Mouse (Mus musculus): Measurements from ENCODE around the gene Olfr1000. TPM values are rescaled to one million over a fixed set of nuclear protein-coding genes. Genes with fewer than 3 reads are reported as not detected.

Gene Olfr1000
- polyA plus RNA-seq (2012; rRNA removed) = not detected in 2 replicates

DNA sequence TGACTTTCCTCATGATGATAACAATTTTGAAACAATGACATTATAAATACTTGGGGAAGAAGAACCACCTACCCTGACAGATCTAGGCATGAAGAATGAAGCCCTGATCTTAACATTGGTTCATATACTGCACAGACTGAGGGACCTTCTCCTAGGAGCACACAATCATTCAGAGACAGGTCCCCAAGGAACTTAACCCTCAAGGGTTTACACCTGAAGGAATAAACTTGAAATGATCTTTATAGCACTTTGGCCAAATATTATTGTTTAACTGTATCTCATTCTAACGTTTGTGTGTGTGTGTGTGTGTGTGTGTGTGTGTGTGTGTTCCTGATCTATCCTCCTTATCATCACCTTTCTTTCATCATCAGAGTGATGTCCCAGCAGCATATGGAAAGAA is at the start of gene Olfr1000:
Olfr1000 (minus strand) TSS at position 101 of the 400 bp plus-strand sequence.

DNA sequence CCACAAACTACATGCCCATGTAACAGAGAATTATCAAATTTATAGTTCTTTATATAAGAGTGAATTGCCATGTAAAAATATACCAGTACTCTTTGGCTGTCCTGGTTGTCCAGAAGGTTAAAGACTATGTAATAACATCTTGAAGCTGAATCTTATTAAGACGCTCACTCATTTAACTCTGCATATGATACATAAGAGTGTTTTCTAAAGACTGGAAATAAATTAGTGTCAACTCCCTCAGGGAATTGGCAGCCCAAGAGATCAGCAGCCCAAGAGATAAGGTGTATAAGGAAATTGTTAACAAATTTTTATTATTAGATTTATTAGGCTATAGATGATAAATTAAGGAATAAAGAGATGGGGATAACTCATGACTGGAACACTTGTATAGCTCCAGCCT is 38.9 kb upstream of the Olfr1000 start, which contains the start of gene Olfr1002:
Olfr1002 (minus strand) TSS at position 101 of the 400 bp plus-strand sequence.

DNA sequence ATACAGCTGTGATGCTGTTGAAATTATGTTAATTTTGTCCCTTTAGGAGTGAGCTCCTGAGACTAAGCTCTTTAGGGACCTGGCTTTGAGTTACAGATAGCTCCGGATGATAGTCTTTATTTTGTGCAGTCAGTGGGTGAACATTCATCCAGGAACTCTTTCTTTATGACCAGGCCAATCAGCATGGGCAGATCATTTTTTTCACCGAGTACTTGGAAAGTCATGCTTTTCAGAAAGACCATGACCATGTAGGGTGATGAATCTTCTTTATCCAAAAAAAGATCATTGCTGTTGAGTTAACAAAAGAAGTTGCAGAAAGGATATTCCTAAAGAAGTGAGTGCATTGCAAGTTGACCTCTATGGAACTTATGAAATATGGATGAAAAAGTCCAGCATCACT is 23.1 kb downstream of the Olfr1000 start, which contains the start of gene Olfr998:
Olfr998 (plus strand) TSS at position 301 of the 400 bp plus-strand sequence.

DNA sequence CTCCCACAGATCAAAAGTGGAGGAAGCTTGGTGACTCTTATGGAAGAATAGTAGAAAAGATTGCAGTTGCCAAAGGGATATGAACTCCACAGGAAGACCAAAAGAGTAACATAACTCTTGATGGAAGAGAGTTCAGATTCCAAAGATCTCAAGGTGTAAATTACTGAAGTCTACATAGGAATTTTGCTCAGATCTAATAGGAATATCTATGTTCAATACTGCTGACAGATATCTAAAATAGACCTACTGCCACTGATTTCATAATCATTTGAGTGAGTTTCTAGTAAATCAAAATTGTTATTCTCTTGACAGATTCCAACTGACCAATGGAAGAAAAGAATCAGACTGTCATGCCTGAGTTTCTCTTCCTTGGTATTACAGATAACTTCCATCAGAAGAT is 32.8 kb downstream of the Olfr1000 start, which contains the start of gene Olfr996:
Olfr996 (plus strand) TSS at position 301 of the 400 bp plus-strand sequence.

Other genes with a start within 250 kb of the Olfr1000 start
- gene Olfr988, start 248.7 kb downstream of the Olfr1000 start, polyA plus RNA-seq (2012; rRNA removed) = not detected in 2 replicates
- not detected in 2 replicates for gene Olfr992, start 202.4 kb downstream of the Olfr1000 start, polyA plus RNA-seq (2012; rRNA removed)
- gene Olfr993, start 197.0 kb downstream of the Olfr1000 start, polyA plus RNA-seq (2012; rRNA removed) = not detected in 2 replicates
- gene Olfr994, start 175.5 kb downstream of the Olfr1000 start, polyA plus RNA-seq (2012; rRNA removed) = not detected in 2 replicates
- gene Olfr995, start 168.3 kb downstream of the Olfr1000 start, polyA plus RNA-seq (2012; rRNA removed) = not detected in 2 replicates
- not detected in 2 replicates for gene 4833423E24Rik, start 92.9 kb downstream of the Olfr1000 start, polyA plus RNA-seq (2012; rRNA removed)
- not detected in 2 replicates for gene Olfr996, start 32.7 kb downstream of the Olfr1000 start, polyA plus RNA-seq (2012; rRNA removed)
- gene Olfr998, start 23.0 kb downstream of the Olfr1000 start, polyA plus RNA-seq (2012; rRNA removed) = not detected in 2 replicates
- gene Olfr1002, start 38.8 kb upstream of the Olfr1000 start, polyA plus RNA-seq (2012; rRNA removed) = not detected in 2 replicates
- gene Olfr154, start 52.6 kb upstream of the Olfr1000 start, polyA plus RNA-seq (2012; rRNA removed) = not detected in 2 replicates
- not detected in 2 replicates for gene Olfr1006, start 66.9 kb upstream of the Olfr1000 start, polyA plus RNA-seq (2012; rRNA removed)
- not detected in 2 replicates for gene Olfr1008, start 77.5 kb upstream of the Olfr1000 start, polyA plus RNA-seq (2012; rRNA removed)
- not detected in 2 replicates for gene Olfr1009, start 103.5 kb upstream of the Olfr1000 start, polyA plus RNA-seq (2012; rRNA removed)
- not detected in 2 replicates for gene Olfr1012, start 150.9 kb upstream of the Olfr1000 start, polyA plus RNA-seq (2012; rRNA removed)
- not detected in 2 replicates for gene Olfr1013, start 155.2 kb upstream of the Olfr1000 start, polyA plus RNA-seq (2012; rRNA removed)
- not detected in 2 replicates for gene Olfr1014, start 160.8 kb upstream of the Olfr1000 start, polyA plus RNA-seq (2012; rRNA removed)
- not detected in 2 replicates for gene Olfr1015, start 170.1 kb upstream of the Olfr1000 start, polyA plus RNA-seq (2012; rRNA removed)
- gene Olfr1016, start 190.6 kb upstream of the Olfr1000 start, polyA plus RNA-seq (2012; rRNA removed) = not detected in 2 replicates
- not detected in 2 replicates for gene Olfr1018, start 206.6 kb upstream of the Olfr1000 start, polyA plus RNA-seq (2012; rRNA removed)
- gene Olfr1019, start 233.6 kb upstream of the Olfr1000 start, polyA plus RNA-seq (2012; rRNA removed) = not detected in 2 replicates
- not detected in 2 replicates for gene Olfr1020, start 235.1 kb upstream of the Olfr1000 start, polyA plus RNA-seq (2012; rRNA removed)